Mouse (Mus musculus): ENCODE results near the gene Gmpr2. TPM values are rescaled to one million over a fixed set of nuclear protein-coding genes. Genes with fewer than 3 reads are reported as not detected.

The Gmpr2 gene
- polyA plus RNA-seq, 1 experiment: 35.9 TPM

DNA sequence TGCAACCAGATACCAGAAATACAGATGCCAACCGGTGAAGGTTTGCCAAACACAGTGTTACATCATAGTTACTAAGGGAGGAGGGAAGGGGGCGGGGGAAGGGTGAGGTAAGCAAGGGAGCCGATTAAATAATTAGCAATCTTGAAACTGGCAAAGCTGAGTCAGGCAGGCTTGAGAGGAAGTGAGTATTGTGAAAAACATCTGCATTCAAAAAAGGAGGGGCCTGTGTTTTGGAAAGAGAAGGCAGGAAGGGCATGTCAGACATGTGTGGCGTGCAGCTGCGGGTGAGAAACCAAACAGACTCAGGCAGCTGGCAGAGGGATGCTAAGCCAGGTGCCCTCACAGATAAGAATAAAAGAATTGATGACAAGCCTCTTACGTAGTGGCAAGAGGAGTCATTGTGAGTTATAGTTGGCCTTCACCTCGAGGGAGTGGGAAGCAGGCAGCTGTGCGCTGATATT lies 52.7 kb downstream of the Gmpr2 start:
- Histone ChIP-seq H3K4me1 (ENCODE audit: control insufficient read depth, insufficient read depth, low read length) (peaks cover 4% of the 10 kb centered on the region), H3K36me3 (ENCODE audit: control insufficient read depth, insufficient read depth, low read length) (no peaks in the 10 kb centered on the region), H3K4me3 (ENCODE audit: control insufficient read depth, low read depth, low read length) (no peak overlapping the region), H3K27me3 (ENCODE audit: control insufficient read depth, insufficient read depth, low read length) (no peaks in the 10 kb centered on the region), H3K27ac (ENCODE audit: control insufficient read depth, insufficient read depth, low read depth, low read length) (no peak overlapping the region)
- TF ChIP-seq POLR2A (IDR thresholded peaks at IDR 0.05; ENCODE audit: control insufficient read depth, low read depth, low read length) (no peak), CTCF (IDR thresholded peaks at IDR 0.05; ENCODE audit: control insufficient read depth, insufficient read depth, insufficient replicate concordance, low read depth, low read length) (no peak)

DNA sequence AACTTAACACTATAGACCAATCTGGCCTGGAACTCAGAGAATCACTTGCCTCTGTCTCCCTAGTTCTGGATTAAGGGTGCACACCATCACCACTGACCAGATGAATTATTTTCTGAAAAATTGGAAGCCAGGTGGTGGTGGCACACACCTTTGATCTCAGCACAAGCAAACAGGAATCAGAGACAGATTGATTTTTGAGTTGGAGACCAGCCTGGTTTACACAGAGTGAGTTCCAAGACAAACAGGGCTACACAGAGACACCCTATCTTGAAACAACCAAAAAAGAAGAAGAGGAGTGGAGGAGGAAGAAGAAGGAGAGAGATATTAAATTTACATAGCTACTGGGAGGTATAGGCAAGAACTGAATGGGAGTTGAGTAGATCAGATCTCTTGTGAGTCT lies 54.5 kb downstream of the Gmpr2 start:
- TF ChIP-seq CTCF (IDR thresholded peaks at IDR 0.05; ENCODE audit: control insufficient read depth, insufficient read depth, insufficient replicate concordance, low read depth, low read length) (no peak), POLR2A (IDR thresholded peaks at IDR 0.05; ENCODE audit: control insufficient read depth, low read depth, low read length) (no peak)
- H3K4me1 ChIP-seq (ENCODE audit: control insufficient read depth, insufficient read depth, low read length): peaks cover 5% of the 10 kb centered on the region
- no peaks in the 10 kb centered on the region for H3K36me3 ChIP-seq (ENCODE audit: control insufficient read depth, insufficient read depth, low read length)
- no peak overlapping the region for H3K4me3 ChIP-seq (ENCODE audit: control insufficient read depth, low read depth, low read length)
- H3K27ac ChIP-seq (ENCODE audit: control insufficient read depth, insufficient read depth, low read depth, low read length): no peak overlapping the region
- H3K27me3 ChIP-seq (ENCODE audit: control insufficient read depth, insufficient read depth, low read length): no peaks in the 10 kb centered on the region

DNA sequence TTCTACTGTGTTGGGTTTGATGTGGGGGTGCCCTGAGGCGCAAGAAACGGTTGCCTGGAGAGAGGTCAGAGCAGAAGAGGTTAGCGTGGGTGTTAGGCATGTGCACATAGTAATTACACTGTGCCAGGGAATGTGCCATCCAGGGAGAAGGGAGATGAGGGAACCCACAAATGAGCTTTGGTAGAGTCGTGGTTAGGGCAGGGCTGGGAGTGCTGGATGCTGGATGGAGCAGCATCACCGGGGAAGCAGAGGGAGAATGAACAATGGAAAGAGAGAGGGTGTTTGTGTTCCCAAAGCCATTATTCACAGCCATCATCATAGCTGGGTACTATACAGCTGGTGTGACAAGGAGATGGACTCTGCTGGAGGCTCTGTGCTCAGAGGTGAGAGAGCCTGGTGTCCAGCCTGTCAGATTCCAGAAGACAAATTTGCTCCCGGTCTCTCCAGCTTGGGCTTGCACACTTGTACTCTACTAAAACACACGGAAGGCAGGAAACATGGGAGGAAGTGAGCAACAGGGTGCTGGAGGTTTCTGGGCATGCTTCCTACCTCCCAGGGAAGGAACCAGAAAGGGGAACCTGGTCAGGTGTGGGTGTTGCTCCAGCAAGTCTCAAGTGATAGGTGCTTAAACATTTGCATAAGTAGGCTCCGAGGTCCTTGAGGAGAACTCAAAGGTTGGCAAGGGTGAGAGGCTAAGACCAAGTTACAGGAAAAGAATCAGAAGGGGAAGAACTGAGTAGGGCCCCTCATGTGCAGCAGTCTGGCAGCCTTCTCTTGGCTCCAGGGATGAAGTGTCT lies 56.3 kb downstream of the Gmpr2 start:
- Histone ChIP-seq H3K36me3 (ENCODE audit: control insufficient read depth, insufficient read depth, low read length) (no peaks in the 10 kb centered on the region), H3K27me3 (ENCODE audit: control insufficient read depth, insufficient read depth, low read length) (no peaks in the 10 kb centered on the region), H3K27ac (ENCODE audit: control insufficient read depth, insufficient read depth, low read depth, low read length) (no peak overlapping the region), H3K4me1 (ENCODE audit: control insufficient read depth, insufficient read depth, low read length) (peaks cover 2% of the 10 kb centered on the region; the same call in 1 of the 2 replicates), H3K4me3 (ENCODE audit: control insufficient read depth, low read depth, low read length) (peak overlapping the region; percentile 68)
- TF ChIP-seq POLR2A (IDR thresholded peaks at IDR 0.05; ENCODE audit: control insufficient read depth, low read depth, low read length): 0 out of 2 replicates have a peak, but pooled peaks have one; percentile 36
- TF ChIP-seq CTCF (IDR thresholded peaks at IDR 0.05; ENCODE audit: control insufficient read depth, insufficient read depth, insufficient replicate concordance, low read depth, low read length): no peak

Other genes starting within 250 kb of the Gmpr2 start
- gene Dhrs4, start 193.2 kb upstream of the Gmpr2 start, polyA plus RNA-seq (2012; rRNA removed): 27.2 and 28.8 TPM in 2 replicates
- 1.8 and 1.9 TPM in 2 replicates for gene Carmil3, start 181.3 kb upstream of the Gmpr2 start, polyA plus RNA-seq (2012; rRNA removed)
- gene Cpne6, start 161.5 kb upstream of the Gmpr2 start, polyA plus RNA-seq (2012; rRNA removed): 0.06 and 0.29 TPM in 2 replicates
- gene Nrl, start 147.0 kb upstream of the Gmpr2 start, polyA plus RNA-seq (2012; rRNA removed): 0.20 and 0.37 TPM in 2 replicates
- gene Pck2, start 131.7 kb upstream of the Gmpr2 start, polyA plus RNA-seq (2012; rRNA removed): 2.8 and 5.7 TPM in 2 replicates
- 54.5 and 60.7 TPM in 2 replicates for gene Dcaf11, start 111.9 kb upstream of the Gmpr2 start, polyA plus RNA-seq (2012; rRNA removed)
- gene A730061H03Rik, start 111.5 kb upstream of the Gmpr2 start, polyA plus RNA-seq (2012; rRNA removed): 2.1 and 2.3 TPM in 2 replicates
- gene Fitm1, start 96.3 kb upstream of the Gmpr2 start, polyA plus RNA-seq (2012; rRNA removed): 40.2 and 52.7 TPM in 2 replicates
- 7.6 and 8.4 TPM in 2 replicates for gene Psme1, start 93.8 kb upstream of the Gmpr2 start, polyA plus RNA-seq (2012; rRNA removed)
- gene Emc9, start 86.6 kb upstream of the Gmpr2 start, polyA plus RNA-seq (2012; rRNA removed): 5.8 and 6.4 TPM in 2 replicates
- gene Psme2, start 80.8 kb upstream of the Gmpr2 start, polyA plus RNA-seq (2012; rRNA removed): 10.2 and 14.9 TPM in 2 replicates
- 7.8 and 8.9 TPM in 2 replicates for gene Rnf31, start 80.2 kb upstream of the Gmpr2 start, polyA plus RNA-seq (2012; rRNA removed)
- 4.1 and 4.4 TPM in 2 replicates for gene Irf9, start 68.4 kb upstream of the Gmpr2 start, polyA plus RNA-seq (2012; rRNA removed)
- 65.8 and 78.1 TPM in 2 replicates for gene Rec8, start 53.9 kb upstream of the Gmpr2 start, polyA plus RNA-seq (2012; rRNA removed)
- 519 and 558 TPM in 2 replicates for gene Ipo4, start 36.0 kb upstream of the Gmpr2 start, polyA plus RNA-seq (2012; rRNA removed)
- gene Gm49378, start 34.0 kb upstream of the Gmpr2 start, polyA plus RNA-seq (2012; rRNA removed): 1.9 and 2.1 TPM in 2 replicates
- 18.2 and 21.3 TPM in 2 replicates for gene Tm9sf1, start 28.1 kb upstream of the Gmpr2 start, polyA plus RNA-seq (2012; rRNA removed)
- gene Tssk4, start 21.8 kb upstream of the Gmpr2 start, polyA plus RNA-seq (2012; rRNA removed): 197 and 200 TPM in 2 replicates
- gene Mdp1, start 11.4 kb upstream of the Gmpr2 start, polyA plus RNA-seq (2012; rRNA removed): 4.1 TPM in 2 replicates
- gene Nedd8, start 183 bp downstream of the Gmpr2 start, polyA plus RNA-seq (2012; rRNA removed): 196 and 222 TPM in 2 replicates
- gene Tinf2, start 9.9 kb downstream of the Gmpr2 start, polyA plus RNA-seq (2012; rRNA removed): 26.8 and 30.0 TPM in 2 replicates
- 0.27 and 0.65 TPM in 2 replicates for gene Tgm1, start 42.0 kb downstream of the Gmpr2 start, polyA plus RNA-seq (2012; rRNA removed)
- 40.9 and 41.4 TPM in 2 replicates for gene Rabggta, start 50.3 kb downstream of the Gmpr2 start, polyA plus RNA-seq (2012; rRNA removed)
- gene Dhrs1, start 73.7 kb downstream of the Gmpr2 start, polyA plus RNA-seq (2012; rRNA removed): 322 and 330 TPM in 2 replicates
- gene Nop9, start 73.8 kb downstream of the Gmpr2 start, polyA plus RNA-seq (2012; rRNA removed): 142 and 144 TPM in 2 replicates
- gene Cideb, start 86.5 kb downstream of the Gmpr2 start, polyA plus RNA-seq (2012; rRNA removed): 0.13 TPM in 1 of 2 replicates, not detected in the other
- gene Ltb4r2, start 89.5 kb downstream of the Gmpr2 start, polyA plus RNA-seq (2012; rRNA removed): 0.07 and 0.11 TPM in 2 replicates
- 0.11 and 0.20 TPM in 2 replicates for gene Ltb4r1, start 94.0 kb downstream of the Gmpr2 start, polyA plus RNA-seq (2012; rRNA removed)
- gene Adcy4, start 112.2 kb downstream of the Gmpr2 start, polyA plus RNA-seq (2012; rRNA removed): 0.38 and 0.82 TPM in 2 replicates
- gene Ripk3, start 116.9 kb downstream of the Gmpr2 start, polyA plus RNA-seq (2012; rRNA removed): 4.1 and 4.8 TPM in 2 replicates
- 0.58 and 0.83 TPM in 2 replicates for gene Nfatc4, start 151.2 kb downstream of the Gmpr2 start, polyA plus RNA-seq (2012; rRNA removed)
- gene Nynrin, start 182.1 kb downstream of the Gmpr2 start, polyA plus RNA-seq (2012; rRNA removed): 0.41 and 0.51 TPM in 2 replicates
- 1.0 and 1.1 TPM in 2 replicates for gene Cbln3, start 212.5 kb downstream of the Gmpr2 start, polyA plus RNA-seq (2012; rRNA removed)
- 5.0 and 5.1 TPM in 2 replicates for gene Khnyn, start 213.0 kb downstream of the Gmpr2 start, polyA plus RNA-seq (2012; rRNA removed)
- gene Sdr39u1, start 228.4 kb downstream of the Gmpr2 start, polyA plus RNA-seq (2012; rRNA removed): 50.7 and 55.1 TPM in 2 replicates

Measured in testis, adult 2 months (tissue).